8 mouse cellular contexts compared by ENCODE assay signal in genomic region chr8:108695938-108696630, GRCm38 (mm10).
DNase-seq lines count a peak whose midpoint lies in the region; ATAC-seq and TF ChIP-seq lines count a peak whose summit lies in the region.

No protein-coding gene starts in this region.

- H3K9ac ChIP-seq in intestine, embryonic 14.5 days (ENCODE audit: low read length): peak overlapping the region; percentile 25

- peak overlapping the region; percentile 74 for H3K4me2 ChIP-seq in intestine, embryonic 14.5 days (ENCODE audit: low read length)

- peaks cover 6% of the 10 kb centered on the region for H3K4me1 ChIP-seq in kidney, adult 2 months (ENCODE audit: control insufficient read depth, insufficient read depth, low read length)
- no peaks in the 10 kb centered on the region for H3K4me1 ChIP-seq in embryonic fibroblast, embryonic 13.5 days (ENCODE audit: control insufficient read depth, insufficient read depth, low read length)
- peaks cover 38% of the 10 kb centered on the region for H3K4me1 ChIP-seq in intestine, embryonic 14.5 days (replicated peaks; ENCODE audit: control insufficient read depth, insufficient read depth, low read length)
- peaks cover 83% of the 10 kb centered on the region for H3K4me1 ChIP-seq in midbrain, embryonic 10.5 days

- DNase-seq in kidney, adult 2 months: peak; percentile 49
- no peak for DNase-seq in kidney, adult 18-20 months
- DNase-seq in intestine, embryonic 14.5 days (ENCODE audit: low spot score): peak; percentile 78
- DNase-seq in midbrain, embryonic 10.5 days (ENCODE audit: low spot score): peak; percentile 55
- DNase-seq in cerebellum, adult 18-20 months: no peak
- no peak for DNase-seq in ovary, postnatal 14 days (ENCODE audit: low spot score)

- no peak overlapping the region for H3K27ac ChIP-seq in kidney, adult 2 months (ENCODE audit: insufficient read depth, low read depth, low read length)
- H3K27ac ChIP-seq in embryonic fibroblast, embryonic 13.5 days (ENCODE audit: insufficient read depth, low read length): no peak overlapping the region
- H3K27ac ChIP-seq in intestine, embryonic 14.5 days (ENCODE audit: low read depth): no peak overlapping the region
- peak overlapping the region; percentile 59 for H3K27ac ChIP-seq in midbrain, embryonic 10.5 days (replicated peaks)

- ATAC-seq in intestine, embryonic 14.5 days (replicated peaks; ENCODE audit: low FRiP score, low TSS enrichment, low read depth): peak; percentile 36
- ATAC-seq in monocyte, adult 5-6 weeks (replicated peaks; ENCODE audit: insufficient number of reproducible peaks, low FRiP score, low TSS enrichment, poor library complexity, severe bottlenecking): no peak

- H3K36me3 ChIP-seq in kidney, adult 2 months (ENCODE audit: control insufficient read depth, insufficient read depth, low read length): no peaks in the 10 kb centered on the region
- no peaks in the 10 kb centered on the region for H3K36me3 ChIP-seq in intestine, embryonic 14.5 days (ENCODE audit: control insufficient read depth, insufficient read depth, low read length)
- no peaks in the 10 kb centered on the region for H3K36me3 ChIP-seq in midbrain, embryonic 10.5 days

- H3K4me3 ChIP-seq in kidney, adult 2 months (ENCODE audit: insufficient read depth, low read depth, low read length): peak overlapping the region; percentile 16
- H3K4me3 ChIP-seq in embryonic fibroblast, embryonic 13.5 days (ENCODE audit: insufficient read depth, low read length): 0 out of 2 replicates have a peak overlapping the region, but pooled peaks have one; percentile 3
- H3K4me3 ChIP-seq in intestine, embryonic 14.5 days (ENCODE audit: low read depth, low read length): peak overlapping the region; percentile 31
- H3K4me3 ChIP-seq in midbrain, embryonic 10.5 days: peak overlapping the region; percentile 53

- 3% methylated on average over 31 of the region's 31 CpGs for WGBS in kidney, adult 2 months
- under 1% methylated on average over 31 of the region's 31 CpGs for WGBS in intestine, embryonic 14.5 days
- WGBS in midbrain, embryonic 10.5 days: under 1% methylated on average over 31 of the region's 31 CpGs

- H3K27me3 ChIP-seq in kidney, adult 2 months (replicated peaks; ENCODE audit: control insufficient read depth, insufficient read depth, low read length): peaks cover 2% of the 10 kb centered on the region; the same call in 1 of the 2 replicates
- peaks cover 46% of the 10 kb centered on the region for H3K27me3 ChIP-seq in intestine, embryonic 14.5 days (replicated peaks; ENCODE audit: control insufficient read depth, insufficient read depth, low read length)
- H3K27me3 ChIP-seq in midbrain, embryonic 10.5 days (ENCODE audit: low read depth, poor library complexity, severe bottlenecking): peaks cover 84% of the 10 kb centered on the region

- H3K9me3 ChIP-seq in intestine, embryonic 14.5 days (ENCODE audit: control insufficient read depth, low read length): no peaks in the 10 kb centered on the region
- H3K9me3 ChIP-seq in midbrain, embryonic 10.5 days (replicated peaks): no peaks in the 10 kb centered on the region

- no peak for TF ChIP-seq CTCF in kidney, adult 2 months (conservative IDR thresholded peaks at IDR 0.05; ENCODE audit: insufficient read depth, insufficient read length, low read depth, low read length)
- TF ChIP-seq CTCF in embryonic fibroblast, embryonic 13.5 days (IDR thresholded peaks at IDR 0.05; ENCODE audit: borderline replicate concordance, insufficient read depth, low read length): no peak

- TF ChIP-seq POLR2A in kidney, adult 2 months (IDR thresholded peaks at IDR 0.05; ENCODE audit: low read depth, low read length): no peak
- TF ChIP-seq POLR2A in embryonic fibroblast, embryonic 13.5 days (IDR thresholded peaks at IDR 0.05; ENCODE audit: low read depth, low read length): no peak

Comparison
In these comparisons a context has a peak if more than half of its experiments do, and no peak if none do; other contexts are left out.
1. DNase-seq: peak in kidney, adult 2 months (single experiment), intestine, embryonic 14.5 days (single experiment) and midbrain, embryonic 10.5 days (single experiment); none in kidney, adult 18-20 months (single experiment), cerebellum, adult 18-20 months (0 of 2) and ovary, postnatal 14 days (single experiment).
2. H3K4me3 ChIP-seq: peak in every context shown above with its lines; median percentile 53 in midbrain, embryonic 10.5 days; 31 in intestine, embryonic 14.5 days; 16 in kidney, adult 2 months; 3 in embryonic fibroblast, embryonic 13.5 days.